20 mouse cellular contexts compared by ENCODE assay signal in genomic region chr1:188529606-188530131, GRCm38 (mm10).
DNase-seq lines count a peak whose midpoint lies in the region; ATAC-seq and TF ChIP-seq lines count a peak whose summit lies in the region.
"Had no signal": no experiment of that assay in that cellular context is flagged by ENCODE, and none has a peak within 500 bp of the region (broad histone marks: within the 10 kb centered on the region; RNA-seq: fewer than 3 reads in every experiment).

No protein-coding gene starts in this region.

- H3K4me1 ChIP-seq in forebrain, embryonic 13.5 days, result peaks cover 17% of the 10 kb centered on the region
- peaks cover 7% of the 10 kb centered on the region; the same call in 1 of the 2 replicates for H3K4me1 ChIP-seq in forebrain, embryonic 10.5 days
- no peaks in the 10 kb centered on the region for H3K4me1 ChIP-seq in midbrain, postnatal 0 days (ENCODE audit: insufficient read depth, low read length)
- H3K4me1 ChIP-seq in midbrain, embryonic 13.5 days (replicated peaks), result no peaks in the 10 kb centered on the region; the same call in 1 of the 2 replicates
- H3K4me1 ChIP-seq in forebrain, postnatal 0 days (ENCODE audit: insufficient read depth), result no peaks in the 10 kb centered on the region
- H3K4me1 ChIP-seq: embryonic facial prominence, embryonic 12.5 days; heart, embryonic 10.5 days; hindbrain, embryonic 12.5 days had no signal

- peak overlapping the region; percentile 22; the same call in 1 of the 2 replicates for H3K4me2 ChIP-seq in forebrain, embryonic 13.5 days
- H3K4me2 ChIP-seq in midbrain, postnatal 0 days (ENCODE audit: low read depth, low read length, poor library complexity, severe bottlenecking), result no peak overlapping the region
- H3K4me2 ChIP-seq in midbrain, embryonic 13.5 days (replicated peaks), result no peak overlapping the region
- no peak overlapping the region for H3K4me2 ChIP-seq in forebrain, postnatal 0 days (ENCODE audit: low read depth)
- H3K4me2 ChIP-seq: embryonic facial prominence, embryonic 12.5 days; hindbrain, embryonic 12.5 days had no signal

- H3K9me3 ChIP-seq in forebrain, embryonic 13.5 days (replicated peaks), result no peaks in the 10 kb centered on the region
- H3K9me3 ChIP-seq in forebrain, embryonic 10.5 days, result peaks cover 5% of the 10 kb centered on the region; the same call in 1 of the 2 replicates
- no peaks in the 10 kb centered on the region for H3K9me3 ChIP-seq in midbrain, postnatal 0 days (ENCODE audit: low read length)
- H3K9me3 ChIP-seq in midbrain, embryonic 13.5 days, result peaks cover 3% of the 10 kb centered on the region; the same call in 1 of the 2 replicates
- H3K9me3 ChIP-seq in forebrain, postnatal 0 days (ENCODE audit: low read length), result no peaks in the 10 kb centered on the region
- H3K9me3 ChIP-seq: embryonic facial prominence, embryonic 12.5 days; heart, embryonic 10.5 days; hindbrain, embryonic 12.5 days had no signal

- H3K36me3 ChIP-seq in forebrain, embryonic 13.5 days (ENCODE audit: poor library complexity, severe bottlenecking), result no peaks in the 10 kb centered on the region
- no peaks in the 10 kb centered on the region for H3K36me3 ChIP-seq in forebrain, embryonic 10.5 days (replicated peaks)
- no peaks in the 10 kb centered on the region for H3K36me3 ChIP-seq in midbrain, postnatal 0 days (ENCODE audit: insufficient read depth, low read length)
- no peaks in the 10 kb centered on the region for H3K36me3 ChIP-seq in midbrain, embryonic 13.5 days
- H3K36me3 ChIP-seq in forebrain, postnatal 0 days (ENCODE audit: insufficient read depth), result no peaks in the 10 kb centered on the region
- H3K36me3 ChIP-seq: embryonic facial prominence, embryonic 12.5 days; heart, embryonic 10.5 days; hindbrain, embryonic 12.5 days had no signal

- TF ChIP-seq CTCF in midbrain, postnatal 0 days (IDR thresholded peaks at IDR 0.05), result no peak
- no peak for TF ChIP-seq CTCF in forebrain, postnatal 0 days (IDR thresholded peaks at IDR 0.05; ENCODE audit: low read depth)

- WGBS in forebrain, embryonic 13.5 days, result 32% methylated on average over 6 of the region's 6 CpGs
- 71% methylated on average over 6 of the region's 6 CpGs for WGBS in forebrain, embryonic 10.5 days
- 58% methylated on average over 6 of the region's 6 CpGs for WGBS in midbrain, postnatal 0 days
- 73% methylated on average over 6 of the region's 6 CpGs for WGBS in midbrain, embryonic 13.5 days
- WGBS in forebrain, postnatal 0 days, result 31% methylated on average over 6 of the region's 6 CpGs

- no peak for DNase-seq in forebrain, embryonic 10.5 days (ENCODE audit: extremely low spot score, low spot score)
- peak; percentile 22 for DNase-seq in midbrain, postnatal 0 days (ENCODE audit: low spot score)
- peak; percentile 9 for DNase-seq in forebrain, postnatal 0 days
- DNase-seq in retina, postnatal 7 days (ENCODE audit: low read depth, low spot score), result peak; percentile 57
- no peak for DNase-seq in MN1 (ENCODE audit: low spot score)
- no peak for DNase-seq in c-Kit-positive CD71-positive TER-119-positive erythroid progenitor cells, embryonic 14.5 days (ENCODE audit: low spot score)
- DNase-seq: adrenal gland, postnatal 14 days; cerebellum, adult 8-10 months; cerebellum, postnatal 14 days; embryo, embryonic 11 days; gastrocnemius, postnatal 10 days; heart, adult 18-20 months; heart, postnatal 10 days; heart, postnatal 4 days had no signal

- no peaks in the 10 kb centered on the region for H3K27me3 ChIP-seq in forebrain, embryonic 13.5 days
- H3K27me3 ChIP-seq in forebrain, embryonic 10.5 days (ENCODE audit: poor library complexity, severe bottlenecking), result no peaks in the 10 kb centered on the region
- no peaks in the 10 kb centered on the region for H3K27me3 ChIP-seq in midbrain, postnatal 0 days (ENCODE audit: insufficient read depth, low read length)
- H3K27me3 ChIP-seq in midbrain, embryonic 13.5 days, result no peaks in the 10 kb centered on the region
- H3K27me3 ChIP-seq in forebrain, postnatal 0 days (ENCODE audit: insufficient read depth, low read length), result no peaks in the 10 kb centered on the region
- H3K27me3 ChIP-seq: embryonic facial prominence, embryonic 12.5 days; hindbrain, embryonic 12.5 days had no signal

- no peak overlapping the region for H3K27ac ChIP-seq in forebrain, embryonic 13.5 days
- no peak overlapping the region for H3K27ac ChIP-seq in forebrain, embryonic 10.5 days
- no peak overlapping the region for H3K27ac ChIP-seq in midbrain, postnatal 0 days (ENCODE audit: low read depth, low read length)
- no peak overlapping the region for H3K27ac ChIP-seq in midbrain, embryonic 13.5 days
- no peak overlapping the region for H3K27ac ChIP-seq in forebrain, postnatal 0 days (ENCODE audit: low read depth, low read length)
- H3K27ac ChIP-seq: embryonic facial prominence, embryonic 12.5 days; heart, embryonic 10.5 days; hindbrain, embryonic 12.5 days had no signal

- ATAC-seq in forebrain, embryonic 13.5 days, result peak; percentile 65; the same call in 1 of the 2 replicates
- no peak for ATAC-seq in midbrain, postnatal 0 days (ENCODE audit: low FRiP score)
- no peak for ATAC-seq in midbrain, embryonic 13.5 days
- no peak for ATAC-seq in forebrain, postnatal 0 days
- ATAC-seq: intestine, postnatal 0 days had no signal

- no peak overlapping the region for H3K4me3 ChIP-seq in forebrain, embryonic 13.5 days
- H3K4me3 ChIP-seq in forebrain, embryonic 10.5 days, result no peak overlapping the region
- H3K4me3 ChIP-seq in midbrain, postnatal 0 days (ENCODE audit: low read depth, low read length), result no peak overlapping the region
- H3K4me3 ChIP-seq in midbrain, embryonic 13.5 days (replicated peaks), result no peak overlapping the region
- no peak overlapping the region for H3K4me3 ChIP-seq in forebrain, postnatal 0 days (ENCODE audit: low read depth, low read length)
- H3K4me3 ChIP-seq: embryonic facial prominence, embryonic 12.5 days; heart, embryonic 10.5 days; hindbrain, embryonic 12.5 days had no signal

- H3K9ac ChIP-seq in forebrain, embryonic 13.5 days, result no peak overlapping the region
- H3K9ac ChIP-seq in midbrain, postnatal 0 days (replicated peaks; ENCODE audit: low read length, poor library complexity, severe bottlenecking), result no peak overlapping the region
- H3K9ac ChIP-seq in midbrain, embryonic 13.5 days (replicated peaks), result no peak overlapping the region
- H3K9ac ChIP-seq in forebrain, postnatal 0 days, result no peak overlapping the region
- H3K9ac ChIP-seq: embryonic facial prominence, embryonic 12.5 days; hindbrain, embryonic 12.5 days had no signal

Comparison
In these comparisons a context has a peak if more than half of its experiments do, and no peak if none do; other contexts are left out.
1. DNase-seq: peak in midbrain, postnatal 0 days (single experiment), forebrain, postnatal 0 days (single experiment) and retina, postnatal 7 days (single experiment); none in forebrain, embryonic 10.5 days (single experiment), MN1 (single experiment) and c-Kit-positive CD71-positive TER-119-positive erythroid progenitor cells, embryonic 14.5 days (single experiment).